Mouse (Mus musculus): Measurements from ENCODE around the gene Haus4. TPM values are rescaled to one million over a fixed set of nuclear protein-coding genes. Genes with fewer than 3 reads are reported as not detected.

Haus4 gene
- polyA plus RNA-seq, 1 experiment from 2014 or later: 34.0 TPM

GRCm38 (mm10) chr14:54583681-54584338 lies 29.4 kb upstream of the Haus4 start:
- H3K36me3 ChIP-seq: 0 out of 2 replicates have a peak, but pooled peaks cover 3% of the 10 kb centered on the region
- ATAC-seq (replicated peaks; ENCODE audit: insufficient number of reproducible peaks, insufficient read depth, low FRiP score, low read depth): peak; percentile 47; the same call in 1 of the 2 replicates
- H3K27me3 ChIP-seq: no peaks in the 10 kb centered on the region
- H3K9ac ChIP-seq: no peak overlapping the region
- no peak overlapping the region for H3K27ac ChIP-seq
- H3K4me3 ChIP-seq: no peak overlapping the region
- 37% methylated on average over 7 of the region's 7 CpGs for WGBS
- H3K4me2 ChIP-seq: no peak overlapping the region
- H3K4me1 ChIP-seq (replicated peaks): peaks cover 6% of the 10 kb centered on the region
- H3K9me3 ChIP-seq (replicated peaks): no peaks in the 10 kb centered on the region

DNA sequence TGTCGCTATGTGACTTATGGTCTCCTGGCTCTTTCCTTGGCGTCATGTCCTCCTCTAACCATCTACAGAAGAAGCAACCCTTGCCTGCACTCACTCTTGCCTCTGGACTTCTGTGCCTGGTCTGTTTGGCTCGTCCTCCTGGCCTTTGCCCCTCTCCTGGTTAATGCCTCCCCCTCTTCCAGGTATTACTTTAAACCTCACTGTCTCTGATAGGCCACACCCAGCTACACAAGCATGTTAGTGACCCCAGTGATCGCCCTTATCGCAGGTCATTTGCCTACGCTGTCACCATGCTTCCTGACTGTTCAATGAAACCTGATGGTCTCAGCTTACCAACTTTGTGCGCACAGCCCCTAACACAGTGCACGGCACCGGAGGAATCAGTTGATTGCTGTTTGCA lies 28.1 kb upstream of the Haus4 start:
- no peak for ATAC-seq (replicated peaks; ENCODE audit: insufficient number of reproducible peaks, insufficient read depth, low FRiP score, low read depth)
- Histone ChIP-seq H3K36me3 (0 out of 2 replicates have a peak, but pooled peaks cover 3% of the 10 kb centered on the region), H3K4me1 (replicated peaks) (peaks cover 5% of the 10 kb centered on the region), H3K4me3 (no peak overlapping the region), H3K27ac (no peak overlapping the region), H3K27me3 (no peaks in the 10 kb centered on the region), H3K9me3 (replicated peaks) (no peaks in the 10 kb centered on the region), H3K4me2 (no peak overlapping the region), H3K9ac (no peak overlapping the region)
- WGBS: 86% methylated on average over 9 of the region's 9 CpGs

DNA sequence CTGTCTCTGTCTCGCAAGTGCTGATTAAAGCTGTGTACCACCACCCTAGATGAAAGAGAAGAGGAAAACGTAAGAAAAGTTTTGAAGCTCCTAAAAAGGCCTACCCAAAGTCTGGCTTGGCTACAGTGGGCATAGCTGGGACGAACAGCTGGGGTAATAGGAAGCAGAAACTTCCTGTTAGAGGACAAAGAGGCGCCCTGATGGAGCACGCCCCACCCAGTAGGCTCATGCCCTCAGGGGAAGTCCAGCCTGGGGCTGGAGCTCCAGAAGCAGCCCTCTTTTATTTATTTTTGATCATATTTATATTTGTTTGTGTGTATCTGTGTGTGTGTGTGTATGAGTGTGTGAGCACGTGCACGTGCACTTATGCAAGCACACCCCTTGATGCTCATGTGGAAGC lies 25.2 kb upstream of the Haus4 start:
- Histone ChIP-seq H3K4me3 (no peak overlapping the region), H3K36me3 (0 out of 2 replicates have a peak, but pooled peaks cover 3% of the 10 kb centered on the region), H3K9ac (no peak overlapping the region), H3K27ac (no peak overlapping the region), H3K27me3 (no peaks in the 10 kb centered on the region), H3K4me2 (no peak overlapping the region), H3K9me3 (replicated peaks) (no peaks in the 10 kb centered on the region), H3K4me1 (replicated peaks) (peaks cover 14% of the 10 kb centered on the region)
- ATAC-seq (replicated peaks; ENCODE audit: insufficient number of reproducible peaks, insufficient read depth, low FRiP score, low read depth): no peak
- WGBS: 67% methylated on average over 7 of the region's 7 CpGs

GRCm38 (mm10) chr14:54578063-54578462 lies 23.6 kb upstream of the Haus4 start:
- peak overlapping the region; percentile 81 for H3K4me3 ChIP-seq
- H3K4me1 ChIP-seq (replicated peaks): peaks cover 30% of the 10 kb centered on the region
- no peak for ATAC-seq (replicated peaks; ENCODE audit: insufficient number of reproducible peaks, insufficient read depth, low FRiP score, low read depth)
- H3K4me2 ChIP-seq: peak overlapping the region; percentile 84
- H3K9ac ChIP-seq: peak overlapping the region; percentile 93
- H3K9me3 ChIP-seq (replicated peaks): no peaks in the 10 kb centered on the region
- WGBS: under 1% methylated on average over 10 of the region's 10 CpGs
- no peaks in the 10 kb centered on the region for H3K27me3 ChIP-seq
- peak overlapping the region; percentile 93 for H3K27ac ChIP-seq
- H3K36me3 ChIP-seq: 0 out of 2 replicates have a peak, but pooled peaks cover 1% of the 10 kb centered on the region

DNA sequence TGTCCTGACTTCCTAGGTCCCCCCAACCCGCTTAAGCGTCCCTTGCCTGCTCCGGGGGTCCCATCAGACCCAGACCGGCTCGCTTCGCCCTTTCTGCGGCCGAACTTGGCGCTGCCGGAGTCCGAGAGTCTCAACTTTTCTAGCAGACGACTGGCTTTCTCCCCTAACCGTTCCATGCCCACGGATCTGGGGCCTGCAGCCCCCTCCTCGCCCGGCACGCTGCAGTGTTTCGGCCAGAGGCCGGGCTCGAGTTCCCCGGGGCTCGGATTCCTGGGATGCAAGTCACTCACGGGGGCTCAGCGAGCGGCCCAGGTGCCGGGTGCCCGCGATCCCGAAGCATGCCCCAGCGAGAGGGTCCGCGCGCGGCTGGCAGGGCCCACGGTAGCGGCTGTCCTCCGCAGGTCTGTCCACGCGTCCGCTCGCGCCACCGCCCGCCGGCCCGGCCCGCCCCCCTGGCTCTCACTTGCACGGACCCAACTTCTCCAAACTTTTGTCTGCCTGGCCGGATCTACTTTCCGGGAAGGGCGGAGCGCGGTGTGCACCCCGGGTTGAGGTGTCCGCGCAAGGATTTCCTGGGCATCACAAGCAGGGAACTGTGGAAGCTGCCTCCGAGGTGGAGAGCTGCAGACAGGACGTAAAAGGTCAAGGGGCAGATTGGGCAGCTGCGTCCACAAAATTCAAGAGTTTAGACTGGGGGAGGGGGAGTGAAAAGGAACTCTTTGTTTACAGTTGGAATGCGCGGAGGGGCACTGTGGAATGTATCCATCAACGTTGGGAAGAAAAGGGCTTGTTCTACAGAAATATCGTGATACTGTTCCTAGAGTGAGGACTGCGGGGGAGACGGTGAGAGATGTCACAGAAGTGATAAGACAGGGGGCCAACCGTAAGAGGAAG lies 22.9 kb upstream of the Haus4 start, which contains the start of gene Ajuba:
Gene Ajuba, minus strand, starts transcription at position 470 of the 894 bp plus-strand sequence.
- H3K27ac ChIP-seq: peak within 1 kb of the TSS; percentile 93
- H3K9ac ChIP-seq: peak within 1 kb of the TSS; percentile 93
- peak within 1 kb of the TSS; percentile 81 for H3K4me3 ChIP-seq
- under 1% methylated on average over 66 of the region's 66 CpGs for WGBS
- peaks cover 37% of the 10 kb centered on the region for H3K4me1 ChIP-seq (replicated peaks)
- no peaks in the 10 kb centered on the region for H3K9me3 ChIP-seq (replicated peaks)
- H3K4me2 ChIP-seq: peak within 1 kb of the TSS; percentile 84
- H3K36me3 ChIP-seq: no peaks in the 10 kb centered on the region
- no peaks in the 10 kb centered on the region for H3K27me3 ChIP-seq
- peak; percentile 67 for ATAC-seq (replicated peaks; ENCODE audit: insufficient number of reproducible peaks, insufficient read depth, low FRiP score, low read depth)

DNA sequence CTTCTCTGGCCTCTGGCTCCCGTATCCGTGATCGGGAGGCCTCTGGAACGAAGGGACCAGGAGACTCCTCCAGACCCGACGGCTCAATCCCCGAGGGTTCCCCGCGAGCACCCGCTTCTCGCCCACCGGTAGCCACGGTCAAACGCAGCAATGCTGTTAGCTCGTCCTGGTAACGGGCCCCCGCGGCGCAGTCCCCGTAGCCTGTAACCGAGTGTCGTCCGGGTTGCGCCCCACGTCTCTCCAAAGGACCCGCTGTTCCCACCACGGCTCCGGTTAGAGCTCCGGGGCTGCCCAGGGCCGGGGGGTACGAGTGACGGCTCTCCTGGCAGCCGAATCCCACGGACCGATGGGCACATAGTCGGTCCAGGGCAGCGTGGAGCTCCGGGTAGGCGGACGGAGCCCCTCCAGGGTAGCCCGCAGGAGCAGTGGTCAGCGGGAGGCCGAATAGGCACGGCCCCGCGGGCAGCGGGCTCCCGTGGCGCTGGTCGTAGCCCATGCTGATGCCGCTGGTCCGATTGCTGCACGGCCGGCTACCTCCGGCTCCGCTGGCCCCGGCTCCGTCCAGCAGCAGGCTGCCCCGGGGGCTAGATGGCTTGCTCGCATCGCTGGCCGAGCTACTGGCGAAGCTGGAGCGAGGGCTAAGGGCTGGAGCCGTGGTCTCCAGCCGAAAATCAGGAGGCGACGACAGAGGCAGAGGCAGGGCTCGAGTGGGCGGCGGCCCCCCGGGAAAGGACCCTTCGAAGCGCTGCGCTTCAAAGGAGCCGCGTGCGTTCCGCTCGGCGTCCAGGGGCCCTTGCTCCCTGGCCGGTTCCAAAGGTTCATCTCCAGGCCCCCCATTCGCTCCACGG lies 22.0 kb upstream of the Haus4 start:
- Histone ChIP-seq H3K36me3 (peaks cover 6% of the 10 kb centered on the region), H3K4me1 (replicated peaks) (peaks cover 46% of the 10 kb centered on the region), H3K9ac (peak overlapping the region; percentile 93), H3K4me3 (peak overlapping the region; percentile 81), H3K27me3 (no peaks in the 10 kb centered on the region), H3K9me3 (replicated peaks) (no peaks in the 10 kb centered on the region), H3K27ac (peak overlapping the region; percentile 93), H3K4me2 (peak overlapping the region; percentile 84)
- no peak for ATAC-seq (replicated peaks; ENCODE audit: insufficient number of reproducible peaks, insufficient read depth, low FRiP score, low read depth)
- WGBS: under 1% methylated on average over 84 of the region's 84 CpGs

- H3K4me1 ChIP-seq (replicated peaks): peaks cover 48% of the 10 kb centered on the region
- under 1% methylated on average over 39 of the region's 39 CpGs for WGBS
Observed at GRCm38 (mm10) chr14:54575631-54576030, 21.2 kb upstream of the Haus4 start.

GRCm38 (mm10) chr14:54575031-54575430 lies 20.6 kb upstream of the Haus4 start:
- Histone ChIP-seq H3K27ac (peak overlapping the region; percentile 93), H3K4me1 (replicated peaks) (peaks cover 52% of the 10 kb centered on the region), H3K9me3 (replicated peaks) (no peaks in the 10 kb centered on the region), H3K36me3 (peaks cover 15% of the 10 kb centered on the region), H3K4me2 (peak overlapping the region; percentile 84), H3K4me3 (peak overlapping the region; percentile 81), H3K27me3 (no peaks in the 10 kb centered on the region), H3K9ac (peak overlapping the region; percentile 93)
- ATAC-seq (replicated peaks; ENCODE audit: insufficient number of reproducible peaks, insufficient read depth, low FRiP score, low read depth): no peak
- 7% methylated on average over 8 of the region's 8 CpGs for WGBS

More at GRCm38 (mm10) chr14:54575631-54576030, 21.2 kb upstream of the Haus4 start:
- peak overlapping the region; percentile 81 for H3K4me3 ChIP-seq
- peak; percentile 47; the same call in 1 of the 2 replicates for ATAC-seq (replicated peaks; ENCODE audit: insufficient number of reproducible peaks, insufficient read depth, low FRiP score, low read depth)
- no peaks in the 10 kb centered on the region for H3K27me3 ChIP-seq
- H3K4me2 ChIP-seq: peak overlapping the region; percentile 84
- peak overlapping the region; percentile 93 for H3K27ac ChIP-seq
- peaks cover 11% of the 10 kb centered on the region for H3K36me3 ChIP-seq
- H3K9ac ChIP-seq: peak overlapping the region; percentile 93
- no peaks in the 10 kb centered on the region for H3K9me3 ChIP-seq (replicated peaks)

DNA sequence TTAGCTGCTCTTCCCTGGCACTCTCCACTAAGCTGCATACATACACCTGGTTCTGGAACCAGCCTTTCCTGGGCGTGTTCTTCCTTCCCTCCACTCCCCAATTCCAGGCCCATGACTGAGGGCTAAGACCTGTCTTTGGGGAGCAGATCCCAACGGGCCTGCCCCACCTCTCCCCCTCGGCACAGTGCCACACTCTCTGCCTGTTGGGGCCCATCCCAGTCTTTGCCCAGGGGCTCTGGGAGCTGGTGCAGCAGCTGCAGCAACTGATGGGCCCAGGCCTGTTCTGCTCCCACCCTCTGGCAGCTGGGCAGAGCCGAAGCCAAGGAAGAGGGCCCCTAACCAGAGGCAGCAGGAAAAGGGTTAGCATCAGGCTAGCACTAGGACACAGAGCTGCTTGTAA lies 19.8 kb upstream of the Haus4 start:
- Histone ChIP-seq H3K9ac (peak overlapping the region; percentile 93), H3K9me3 (replicated peaks) (no peaks in the 10 kb centered on the region), H3K36me3 (peaks cover 18% of the 10 kb centered on the region), H3K4me2 (peak overlapping the region; percentile 84), H3K27me3 (no peaks in the 10 kb centered on the region), H3K4me1 (replicated peaks) (peaks cover 60% of the 10 kb centered on the region), H3K4me3 (peak overlapping the region; percentile 81), H3K27ac (peak overlapping the region; percentile 93)
- no peak for ATAC-seq (replicated peaks; ENCODE audit: insufficient number of reproducible peaks, insufficient read depth, low FRiP score, low read depth)
- WGBS: 8% methylated on average over 4 of the region's 4 CpGs

DNA sequence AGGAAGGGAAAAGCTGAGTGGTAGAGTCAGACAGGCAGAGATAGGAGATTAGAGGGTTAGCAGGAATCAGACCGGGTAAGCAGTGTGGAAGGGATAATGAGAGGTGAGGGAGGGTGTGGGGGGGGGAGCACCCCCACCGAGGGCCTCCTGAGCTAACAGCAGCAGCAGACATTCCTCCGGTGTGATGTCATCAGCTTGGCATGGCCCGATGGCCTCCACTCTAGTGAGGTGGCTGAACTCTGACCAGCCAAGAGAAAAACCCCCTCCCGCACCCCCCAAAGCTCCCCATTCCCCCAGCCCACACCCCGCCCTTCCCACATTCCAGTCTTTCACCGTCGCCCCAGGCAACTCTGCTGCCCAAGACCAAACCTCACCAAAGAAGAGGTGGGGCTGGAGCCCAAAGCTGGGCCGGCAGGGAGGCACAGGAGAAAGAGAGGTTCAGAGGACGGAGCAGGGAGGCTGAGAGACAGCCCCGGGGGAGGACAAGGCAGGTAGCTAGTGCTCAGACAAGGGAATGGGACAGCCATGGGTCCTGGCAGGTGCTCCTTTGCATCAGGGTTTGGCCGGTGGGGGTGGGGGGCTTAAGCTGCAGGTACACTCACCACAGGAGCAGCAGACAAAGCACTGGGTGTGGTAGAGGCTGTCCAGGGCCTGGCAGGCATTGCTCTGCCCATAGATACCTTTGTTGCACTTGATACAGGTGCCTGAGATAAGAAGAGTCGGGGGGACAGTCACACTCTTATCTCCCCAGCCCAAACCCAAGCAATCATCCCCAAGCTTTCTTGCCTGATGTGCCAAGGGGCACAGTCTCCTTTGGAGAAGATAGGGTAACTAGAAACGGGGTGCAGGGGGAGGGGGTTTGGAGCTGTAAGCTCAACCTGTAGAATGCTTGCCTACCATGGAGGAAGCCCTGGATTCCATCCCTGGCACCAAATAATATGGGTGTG lies 18.6 kb upstream of the Haus4 start:
- ATAC-seq (replicated peaks; ENCODE audit: insufficient number of reproducible peaks, insufficient read depth, low FRiP score, low read depth): peak; percentile 58
- 6% methylated on average over 14 of the region's 14 CpGs for WGBS
- Histone ChIP-seq H3K4me3 (peak overlapping the region; percentile 81), H3K9ac (peak overlapping the region; percentile 93), H3K27me3 (no peaks in the 10 kb centered on the region), H3K4me1 (replicated peaks) (peaks cover 59% of the 10 kb centered on the region), H3K9me3 (replicated peaks) (no peaks in the 10 kb centered on the region), H3K27ac (peak overlapping the region; percentile 93), H3K4me2 (peak overlapping the region; percentile 84), H3K36me3 (peaks cover 28% of the 10 kb centered on the region)
